Mouse (Mus musculus) spleen, postnatal 10 days (tissue): ENCODE data around the gene Atp6v1c2.
A peak's percentile ranks its signal among the peaks of the same experiment; 100 is the strongest.

Experiments
- DNase-seq, 2 experiments: peaks; one replicate each; pipeline ENCODE4 v3.0.0; 2021 to 2022; ENCODE audit warnings: low spot score in 2 of 2

Atp6v1c2 gene

GRCm38 (mm10) chr12:17256905-17257304, 72.3 kb downstream of the Atp6v1c2 start:
- peak; percentile 26 to 61 for DNase-seq

- DNase-seq: no peak
These were observed 73.6 kb downstream of the Atp6v1c2 start for GRCm38 (mm10) chr12:17255602-17256001.

GRCm38 (mm10) chr12:17253069-17253468, 76.1 kb downstream of the Atp6v1c2 start:
- DNase-seq: peak; percentile 42 to 66

- DNase-seq: no peak
These were observed 78.2 kb downstream of the Atp6v1c2 start for GRCm38 (mm10) chr12:17250962-17251361.

- no peak for DNase-seq
These were observed 87.1 kb downstream of the Atp6v1c2 start for GRCm38 (mm10) chr12:17242041-17242440.

- no peak for DNase-seq
These were observed 87.5 kb downstream of the Atp6v1c2 start for GRCm38 (mm10) chr12:17241614-17242013.

- no peak for DNase-seq
These were observed 88.1 kb downstream of the Atp6v1c2 start for GRCm38 (mm10) chr12:17241016-17241415.

- DNase-seq: no peak
These were observed 89.8 kb downstream of the Atp6v1c2 start for GRCm38 (mm10) chr12:17239428-17239688.

- DNase-seq: no peak
These were observed 90.4 kb downstream of the Atp6v1c2 start for GRCm38 (mm10) chr12:17238588-17239427.

- DNase-seq: no peak
These were observed 93.4 kb downstream of the Atp6v1c2 start for GRCm38 (mm10) chr12:17235535-17236313.
